Mouse (Mus musculus) midbrain, embryonic 12.5 days (tissue): ENCODE results near the gene Pcyt1a. TPM values are rescaled to one million over a fixed set of nuclear protein-coding genes. Genes with fewer than 3 reads are reported as not detected.

Experiments used
- ATAC-seq: fragments of 200-750 bp; cut with Nextera tagmentation; 2 replicates; pipeline ENCODE4 v1.8.0; 2017; ENCODE audit warnings: low read depth, moderate TSS enrichment, moderate library complexity; ENCODE audit not compliant: low FRiP score
- H3K27ac ChIP-seq: fragments of 300-500 bp; sonication (generic); replicated peaks from 2 replicates; pipeline ENCODE4 v1.5.1; 2016; ENCODE audit warnings: mild to moderate bottlenecking
- H3K27me3 ChIP-seq: fragments of 300-500 bp; sonication (generic); 2 replicates; pipeline ENCODE4 v1.6.1; 2016; ENCODE audit warnings: mild to moderate bottlenecking
- H3K36me3 ChIP-seq: fragments of 300-500 bp; sonication (generic); 2 replicates; pipeline ENCODE4 v1.6.1; 2016
- H3K4me1 ChIP-seq: fragments of 300-500 bp; sonication (generic); 2 replicates; pipeline ENCODE4 v1.6.1; 2016
- H3K4me2 ChIP-seq: fragments of 300-500 bp; sonication (generic); replicated peaks from 2 replicates; pipeline ENCODE4 v1.6.1; 2016; ENCODE audit warnings: mild to moderate bottlenecking, moderate library complexity
- H3K4me3 ChIP-seq: fragments of 300-500 bp; sonication (generic); 2 replicates; pipeline ENCODE4 v1.5.1; 2016; ENCODE audit warnings: mild to moderate bottlenecking
- H3K9ac ChIP-seq: fragments of 300-500 bp; sonication (generic); replicated peaks from 2 replicates; pipeline ENCODE4 v1.6.1; 2016; ENCODE audit warnings: mild to moderate bottlenecking, moderate library complexity
- H3K9me3 ChIP-seq: fragments of 300-500 bp; sonication (generic); 2 replicates; pipeline ENCODE4 v1.6.1; 2016; ENCODE audit warnings: mild to moderate bottlenecking
- WGBS: fragments of 180-500 bp; shearing (Covaris S2); methylation state at CpG from one replicate; pipeline ENCODE4 v1.1.7; 2016; 5-methylcytosine and 5-hydroxymethylcytosine counted together
- polyA plus RNA-seq: library from polyadenylated mRNA; unstranded; fragments of >200 nt; fragmentation: Nextera tagmentation; extraction: Ambion mirVana; gene quantifications from 2 replicates; pipeline ENCODE4 v1.2.1, GENCODE M21; 2016

Gene Pcyt1a
- polyA plus RNA-seq, 1 experiment from 2014 or later, result 46.0 TPM

GRCm38 (mm10) chr16:32457589-32458386, 27.1 kb downstream of the Pcyt1a start:
- Histone ChIP-seq H3K27me3 (no peaks in the 10 kb centered on the region), H3K4me3 (no peak overlapping the region), H3K27ac (no peak overlapping the region), H3K9ac (no peak overlapping the region), H3K36me3 (peaks cover 30% of the 10 kb centered on the region), H3K9me3 (no peaks in the 10 kb centered on the region), H3K4me2 (no peak overlapping the region), H3K4me1 (no peaks in the 10 kb centered on the region)
- WGBS, result 69% methylated on average over 10 of the region's 10 CpGs
- no peak for ATAC-seq

DNA sequence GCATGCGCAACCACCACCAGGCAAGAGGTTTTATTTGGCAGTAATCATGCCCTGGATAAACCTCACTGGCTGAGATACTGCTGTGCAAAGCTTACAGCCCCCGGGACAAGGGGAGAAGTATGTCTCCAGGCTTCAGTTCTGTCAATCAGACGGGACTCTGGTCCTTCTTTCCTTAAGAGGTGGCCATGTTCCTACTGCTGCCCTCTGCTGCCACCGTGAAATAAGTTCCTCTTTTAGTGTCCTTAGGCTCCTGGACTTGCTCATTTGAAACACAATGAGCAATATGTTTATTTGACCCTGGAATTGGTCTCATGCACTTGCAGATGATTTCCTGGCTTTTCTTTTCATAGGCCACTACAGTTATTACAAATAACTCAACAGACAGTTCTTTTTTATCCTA, 29.8 kb downstream of the Pcyt1a start:
- no peak overlapping the region for H3K27ac ChIP-seq
- peaks cover 34% of the 10 kb centered on the region for H3K36me3 ChIP-seq
- H3K4me2 ChIP-seq, result no peak overlapping the region
- WGBS, result 58% methylated on average over 4 of the region's 4 CpGs
- no peak overlapping the region for H3K4me3 ChIP-seq
- H3K9ac ChIP-seq, result no peak overlapping the region
- H3K9me3 ChIP-seq, result no peaks in the 10 kb centered on the region
- no peaks in the 10 kb centered on the region for H3K4me1 ChIP-seq
- no peaks in the 10 kb centered on the region for H3K27me3 ChIP-seq
- no peak for ATAC-seq

DNA sequence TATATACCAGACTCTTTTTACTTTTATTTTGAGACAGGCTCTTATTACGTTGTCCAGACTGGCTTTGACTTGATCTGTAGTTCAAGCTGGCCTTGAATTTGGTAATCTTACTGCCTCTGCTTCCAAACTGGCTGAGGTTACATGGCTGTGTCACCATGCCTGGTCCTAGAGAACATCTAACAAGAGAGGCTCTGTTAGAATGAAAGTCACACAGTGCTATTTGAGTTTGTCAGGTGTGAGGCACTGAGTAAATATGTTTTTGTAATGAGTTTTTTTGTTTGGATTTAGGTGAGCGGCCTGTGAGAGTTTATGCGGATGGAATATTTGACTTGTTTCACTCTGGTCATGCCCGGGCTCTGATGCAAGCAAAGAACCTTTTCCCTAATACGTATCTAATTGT, 31.0 kb downstream of the Pcyt1a start:
- Histone ChIP-seq H3K4me3 (no peak overlapping the region), H3K9ac (no peak overlapping the region), H3K27ac (no peak overlapping the region), H3K9me3 (no peaks in the 10 kb centered on the region), H3K27me3 (no peaks in the 10 kb centered on the region), H3K4me2 (no peak overlapping the region), H3K36me3 (peaks cover 25% of the 10 kb centered on the region), H3K4me1 (no peaks in the 10 kb centered on the region)
- 93% methylated on average over 5 of the region's 5 CpGs for WGBS
- no peak for ATAC-seq

GRCm38 (mm10) chr16:32462950-32463349, 32.2 kb downstream of the Pcyt1a start:
- WGBS, result 97% methylated on average over 16 of the region's 16 CpGs

GRCm38 (mm10) chr16:32463426-32463825, 32.7 kb downstream of the Pcyt1a start:
- 95% methylated on average over 2 of the region's 2 CpGs for WGBS
- ATAC-seq, result no peak
- no peaks in the 10 kb centered on the region for H3K4me1 ChIP-seq
- no peak overlapping the region for H3K27ac ChIP-seq
- no peaks in the 10 kb centered on the region for H3K9me3 ChIP-seq
- H3K27me3 ChIP-seq, result no peaks in the 10 kb centered on the region
- H3K4me2 ChIP-seq, result no peak overlapping the region
- peaks cover 33% of the 10 kb centered on the region for H3K36me3 ChIP-seq
- no peak overlapping the region for H3K4me3 ChIP-seq
- H3K9ac ChIP-seq, result no peak overlapping the region

More at GRCm38 (mm10) chr16:32462950-32463349, 32.2 kb downstream of the Pcyt1a start:
- Histone ChIP-seq H3K9me3 (no peaks in the 10 kb centered on the region), H3K36me3 (peaks cover 33% of the 10 kb centered on the region), H3K4me2 (no peak overlapping the region), H3K9ac (no peak overlapping the region), H3K4me1 (no peaks in the 10 kb centered on the region), H3K4me3 (no peak overlapping the region), H3K27ac (no peak overlapping the region), H3K27me3 (no peaks in the 10 kb centered on the region)
- ATAC-seq, result no peak

DNA sequence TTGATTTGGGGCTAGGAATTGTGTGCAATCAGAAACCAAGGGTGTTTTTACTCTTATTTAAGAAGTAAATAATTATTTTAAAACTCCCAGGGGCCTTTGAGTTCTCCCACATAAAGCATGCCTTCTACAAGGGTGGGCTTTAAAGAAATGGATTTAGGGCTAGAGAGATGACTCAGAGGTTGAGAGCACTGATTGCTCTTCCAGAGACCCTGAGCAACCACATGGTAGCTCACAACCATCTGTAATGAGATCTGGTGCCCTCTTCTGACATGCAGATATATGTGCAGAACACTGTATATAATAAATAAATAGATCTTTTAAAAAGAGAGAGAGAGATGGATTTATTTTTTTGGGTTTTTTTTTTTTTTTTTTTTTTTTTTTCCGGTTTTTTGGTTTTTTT, 34.2 kb downstream of the Pcyt1a start:
- Histone ChIP-seq H3K4me2 (no peak overlapping the region), H3K36me3 (peaks cover 29% of the 10 kb centered on the region), H3K4me3 (no peak overlapping the region), H3K9ac (no peak overlapping the region), H3K27me3 (no peaks in the 10 kb centered on the region), H3K9me3 (no peaks in the 10 kb centered on the region), H3K27ac (no peak overlapping the region), H3K4me1 (no peaks in the 10 kb centered on the region)
- 0% methylated on average over 1 of the region's 1 CpGs for WGBS
- ATAC-seq, result no peak

GRCm38 (mm10) chr16:32468488-32468887, 37.8 kb downstream of the Pcyt1a start:
- H3K27ac ChIP-seq, result no peak overlapping the region
- WGBS, result 94% methylated on average over 3 of the region's 3 CpGs
- no peaks in the 10 kb centered on the region for H3K4me1 ChIP-seq
- no peak for ATAC-seq
- no peaks in the 10 kb centered on the region for H3K27me3 ChIP-seq
- no peaks in the 10 kb centered on the region for H3K9me3 ChIP-seq
- no peak overlapping the region for H3K9ac ChIP-seq
- no peak overlapping the region for H3K4me2 ChIP-seq
- no peak overlapping the region for H3K4me3 ChIP-seq
- H3K36me3 ChIP-seq, result peaks cover 47% of the 10 kb centered on the region

GRCm38 (mm10) chr16:32469404-32470105, 38.8 kb downstream of the Pcyt1a start:
- Histone ChIP-seq H3K4me3 (no peak overlapping the region), H3K4me2 (no peak overlapping the region), H3K27me3 (no peaks in the 10 kb centered on the region), H3K4me1 (no peaks in the 10 kb centered on the region), H3K9me3 (no peaks in the 10 kb centered on the region), H3K36me3 (peaks cover 44% of the 10 kb centered on the region), H3K27ac (no peak overlapping the region), H3K9ac (no peak overlapping the region)
- 84% methylated on average over 5 of the region's 5 CpGs for WGBS
- no peak for ATAC-seq

DNA sequence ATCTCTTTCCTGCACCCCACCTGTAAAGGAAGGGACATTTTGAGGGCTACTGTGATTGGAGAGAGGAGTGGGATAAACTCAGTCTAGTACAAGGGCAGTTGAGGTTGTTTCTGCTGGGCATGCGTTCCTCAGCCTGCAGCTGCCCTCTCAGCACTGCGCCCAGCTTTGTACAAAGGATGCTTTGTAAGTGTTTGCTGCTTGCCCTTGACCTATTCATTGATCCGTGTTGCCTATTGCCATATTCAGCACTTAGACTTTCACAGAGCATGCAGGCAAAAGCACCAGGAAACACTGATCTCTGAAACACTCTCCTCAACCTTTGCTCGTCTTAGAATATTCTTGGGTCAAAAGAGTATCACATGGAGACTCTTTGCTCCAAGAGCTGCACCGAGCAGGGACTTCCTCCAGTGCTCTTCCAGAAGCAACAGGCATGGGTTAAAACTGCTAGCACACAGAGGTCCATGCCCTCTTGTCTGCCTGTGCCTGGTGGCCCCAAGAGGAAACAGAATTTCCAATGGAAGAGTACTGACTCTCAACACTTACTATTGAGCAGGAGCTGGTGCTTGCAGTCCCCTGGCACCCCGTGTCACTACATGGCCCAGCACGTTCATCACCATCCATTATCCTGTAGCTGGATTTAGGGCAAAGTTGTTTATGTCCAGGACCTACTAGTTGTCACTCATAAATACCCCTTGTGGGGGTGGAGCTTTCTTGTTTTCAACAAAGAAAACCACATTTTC, 41.7 kb downstream of the Pcyt1a start:
- H3K36me3 ChIP-seq, result peaks cover 37% of the 10 kb centered on the region
- no peak overlapping the region for H3K27ac ChIP-seq
- no peak overlapping the region for H3K9ac ChIP-seq
- no peaks in the 10 kb centered on the region for H3K4me1 ChIP-seq
- H3K4me2 ChIP-seq, result no peak overlapping the region
- no peaks in the 10 kb centered on the region for H3K27me3 ChIP-seq
- no peak for ATAC-seq
- no peak overlapping the region for H3K4me3 ChIP-seq
- no peaks in the 10 kb centered on the region for H3K9me3 ChIP-seq
- WGBS, result 77% methylated on average over 7 of the region's 7 CpGs

DNA sequence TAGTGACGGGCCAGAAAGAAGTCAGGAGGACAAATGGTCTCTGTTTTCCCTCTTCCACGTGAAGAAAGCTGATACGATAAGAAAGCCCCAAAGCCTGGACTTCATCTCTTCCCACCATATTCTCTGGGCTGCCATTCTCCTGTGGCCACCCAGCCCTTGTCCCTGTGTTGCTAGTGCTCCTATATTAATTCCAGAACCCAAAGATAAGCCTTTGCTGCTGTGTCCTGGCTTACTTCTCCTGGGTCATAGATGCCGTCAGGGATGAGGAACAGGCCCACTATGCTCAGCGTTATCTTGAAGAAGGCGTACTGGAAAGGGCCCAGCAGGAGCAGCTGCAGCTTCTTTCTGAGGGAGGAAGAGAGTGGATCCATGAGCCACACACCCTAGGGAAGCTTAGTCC, 46.6 kb downstream of the Pcyt1a start:
- H3K4me3 ChIP-seq, result no peak overlapping the region
- H3K27me3 ChIP-seq, result no peaks in the 10 kb centered on the region
- H3K27ac ChIP-seq, result no peak overlapping the region
- H3K9me3 ChIP-seq, result no peaks in the 10 kb centered on the region
- H3K9ac ChIP-seq, result no peak overlapping the region
- H3K4me2 ChIP-seq, result no peak overlapping the region
- no peaks in the 10 kb centered on the region for H3K4me1 ChIP-seq
- 87% methylated on average over 6 of the region's 6 CpGs for WGBS
- no peak for ATAC-seq
- H3K36me3 ChIP-seq, result peaks cover 9% of the 10 kb centered on the region

DNA sequence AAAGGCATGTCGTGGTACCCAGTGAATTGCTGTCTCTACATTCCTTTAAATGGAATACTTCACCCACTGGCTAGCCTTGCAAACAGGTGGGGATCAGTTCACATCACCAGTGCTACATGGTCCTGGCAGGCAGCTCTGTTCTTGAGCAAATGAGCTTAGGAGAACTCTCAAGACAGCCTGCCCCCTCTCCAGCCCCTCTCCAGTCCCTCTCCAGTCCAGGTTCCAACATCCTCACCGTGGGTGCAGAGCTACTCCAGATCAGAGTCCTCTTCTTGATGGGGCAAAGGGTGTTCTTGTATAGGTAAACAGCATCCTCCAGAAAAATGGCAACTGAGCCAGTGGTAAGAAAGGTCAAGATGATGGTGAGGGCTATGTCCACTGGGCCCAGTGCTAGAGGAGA, 48.7 kb downstream of the Pcyt1a start:
- no peak for ATAC-seq
- no peak overlapping the region for H3K9ac ChIP-seq
- no peak overlapping the region for H3K4me2 ChIP-seq
- no peak overlapping the region for H3K27ac ChIP-seq
- no peaks in the 10 kb centered on the region for H3K27me3 ChIP-seq
- H3K36me3 ChIP-seq, result no peaks in the 10 kb centered on the region
- whole genome bisulfite sequencing, result 84% methylated on average over 2 of the region's 2 CpGs
- H3K4me3 ChIP-seq, result no peak overlapping the region
- peaks cover 5% of the 10 kb centered on the region for H3K4me1 ChIP-seq
- no peaks in the 10 kb centered on the region for H3K9me3 ChIP-seq

DNA sequence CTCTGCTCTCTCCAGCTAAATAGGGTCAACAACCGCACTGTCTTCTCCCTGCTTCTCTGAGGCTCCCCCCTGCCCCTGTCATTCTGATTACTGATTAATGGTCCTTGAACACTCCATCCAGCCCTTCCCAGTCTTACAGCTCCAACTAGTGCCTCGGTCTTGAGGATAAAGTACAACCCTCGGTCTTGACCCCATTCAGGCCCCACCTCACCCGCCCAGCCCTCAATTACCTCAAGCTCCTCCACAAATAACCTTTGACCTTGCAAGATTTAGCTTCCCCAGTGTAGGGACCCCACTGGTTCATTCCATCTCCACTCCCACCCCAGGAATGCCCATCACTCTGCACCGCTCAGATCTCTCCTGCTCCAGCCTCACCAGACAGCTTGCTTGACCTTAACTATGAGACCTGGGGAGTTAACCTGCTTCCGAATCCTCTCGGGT, 53.7 kb downstream of the Pcyt1a start:
- no peak overlapping the region for H3K27ac ChIP-seq
- no peak overlapping the region for H3K4me2 ChIP-seq
- 47% methylated on average over 7 of the region's 7 CpGs for WGBS
- no peak for ATAC-seq
- H3K9me3 ChIP-seq, result no peaks in the 10 kb centered on the region
- no peak overlapping the region for H3K4me3 ChIP-seq
- H3K27me3 ChIP-seq, result no peaks in the 10 kb centered on the region
- no peaks in the 10 kb centered on the region for H3K36me3 ChIP-seq
- H3K4me1 ChIP-seq, result peaks cover 5% of the 10 kb centered on the region
- no peak overlapping the region for H3K9ac ChIP-seq
